Mouse (Mus musculus) stomach, embryonic 15.5 days (tissue): ENCODE results near the gene Atf7ip2. TPM values are rescaled to one million over a fixed set of nuclear protein-coding genes. Genes with fewer than 3 reads are reported as not detected.
"Not testable (repeated sequence)": the region's sequence is repeated elsewhere in the genome, so short reads cannot be mapped to it uniquely, and the experiment has no call there.

Source experiments
- ATAC-seq: fragments of 200-750 bp; cut with Nextera tagmentation; 2 replicates; pipeline ENCODE4 v1.8.0; 2017; ENCODE audit warnings: low read depth, moderate number of reproducible peaks, moderate TSS enrichment; ENCODE audit not compliant: insufficient read depth, low FRiP score
- H3K27ac ChIP-seq: fragments of 300-500 bp; sonication (generic); 2 replicates; pipeline ENCODE4 v1.5.1; 2015; ENCODE audit warnings: mild to moderate bottlenecking, inconsistent platforms
- H3K27me3 ChIP-seq: fragments of 300-500 bp; sonication (generic); replicated peaks from 2 replicates; pipeline ENCODE4 v1.6.1; 2015; ENCODE audit warnings: inconsistent platforms
- H3K36me3 ChIP-seq: fragments of 300-500 bp; sonication (generic); 2 replicates; pipeline ENCODE4 v1.6.1; 2015; ENCODE audit warnings: inconsistent platforms
- H3K4me1 ChIP-seq: fragments of 300-500 bp; sonication (generic); 2 replicates; pipeline ENCODE4 v1.6.1; 2015; ENCODE audit warnings: inconsistent platforms
- H3K4me2 ChIP-seq: fragments of 300-500 bp; sonication (generic); 2 replicates; pipeline ENCODE4 v1.6.1; 2015; ENCODE audit warnings: mild to moderate bottlenecking, inconsistent platforms
- H3K4me3 ChIP-seq: fragments of 300-500 bp; sonication (generic); replicated peaks from 2 replicates; pipeline ENCODE4 v1.5.1; 2015; ENCODE audit warnings: inconsistent platforms
- H3K9ac ChIP-seq: fragments of 300-500 bp; sonication (generic); 2 replicates; pipeline ENCODE4 v1.6.1; 2015; ENCODE audit warnings: inconsistent platforms
- H3K9me3 ChIP-seq: fragments of 300-500 bp; sonication (generic); 2 replicates; pipeline ENCODE4 v1.6.1; 2016; ENCODE audit warnings: inconsistent platforms
- WGBS: fragments of 180-500 bp; shearing (Covaris S2); methylation state at CpG from one replicate; pipeline ENCODE4 v1.1.7; 2015; 5-methylcytosine and 5-hydroxymethylcytosine counted together
- polyA plus RNA-seq: library from polyadenylated mRNA; unstranded; fragments of >200 nt; fragmentation: Nextera tagmentation; extraction: Ambion mirVana; gene quantifications from 2 replicates; pipeline ENCODE4 v1.2.1, GENCODE M21; 2015

The Atf7ip2 gene
- polyA plus RNA-seq = 0.48 and 0.95 TPM in 2 replicates

DNA sequence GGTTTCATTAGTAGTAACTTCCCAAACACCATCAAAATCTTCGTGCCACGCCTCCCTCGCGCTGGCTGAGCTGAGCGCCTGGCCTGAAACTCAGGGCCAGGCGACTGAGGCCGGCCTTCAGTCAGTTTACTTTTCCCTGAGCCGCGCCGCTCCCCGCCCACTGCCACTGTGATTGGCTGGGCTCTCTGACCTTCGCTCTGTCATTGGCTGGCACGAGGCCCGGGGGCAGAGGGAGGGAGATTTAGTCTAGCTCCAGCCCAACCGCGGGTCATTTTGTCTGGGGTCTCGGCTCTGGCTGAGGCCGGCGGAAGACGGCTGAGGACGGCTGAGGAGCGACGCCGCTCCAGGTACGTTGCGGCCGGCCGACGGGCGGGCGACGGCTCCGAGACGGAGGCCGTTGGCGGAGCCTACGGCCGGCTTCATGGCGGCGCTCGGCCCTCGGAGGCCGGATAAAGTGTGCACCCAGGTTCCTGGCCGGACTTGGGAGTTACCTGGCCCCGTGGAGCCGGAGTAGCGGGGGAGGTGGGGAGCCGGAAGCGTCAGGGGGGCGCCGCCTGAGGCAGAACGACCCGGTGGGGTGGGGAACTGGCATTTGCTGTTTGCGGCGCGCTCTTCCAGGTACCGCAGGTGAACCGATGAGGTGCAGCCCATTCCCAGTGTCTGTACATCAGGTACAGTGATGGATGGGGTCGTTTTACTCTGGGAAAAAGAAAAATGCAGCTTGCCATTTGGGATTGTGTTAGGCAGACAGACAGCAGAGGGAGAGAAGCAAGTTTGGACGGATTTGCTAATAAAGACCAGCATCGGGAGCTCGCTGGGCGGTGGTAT, at the start of gene Atf7ip2:
TSS of gene Atf7ip2 (plus strand) at position 34 of the 828 bp plus-strand sequence.
- peak; percentile 99 for ATAC-seq
- Histone ChIP-seq H3K36me3 (no peaks in the 10 kb centered on the region), H3K4me1 (peaks cover 7% of the 10 kb centered on the region), H3K4me2 (peak within 1 kb of the TSS; percentile 100), H3K27ac (no peak within 1 kb of the TSS), H3K4me3 (peak within 1 kb of the TSS; percentile 55), H3K9ac (peak within 1 kb of the TSS; percentile 49; the same call in 1 of the 2 replicates), H3K9me3 (no peaks in the 10 kb centered on the region), H3K27me3 (no peaks in the 10 kb centered on the region)
- under 1% methylated on average over 63 of the region's 63 CpGs for WGBS

DNA sequence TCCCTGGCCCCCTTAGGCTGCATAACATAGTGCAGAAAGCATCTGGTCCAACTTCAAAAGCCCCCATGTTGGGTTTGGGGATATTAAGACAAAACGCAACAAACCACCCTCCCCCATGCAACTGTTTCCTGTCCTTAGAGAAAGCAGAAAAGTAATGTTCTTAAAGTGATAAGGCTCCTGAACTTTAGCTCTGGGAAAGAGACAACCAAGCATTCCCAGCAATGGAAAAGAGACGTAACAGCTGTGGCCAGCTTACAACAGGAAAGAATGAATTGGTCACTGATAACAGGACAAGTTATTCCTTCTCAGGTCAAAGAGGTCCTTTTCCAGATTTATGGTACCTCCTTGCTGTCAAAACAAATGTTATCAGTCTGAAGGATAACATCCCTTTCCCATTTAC, 49.3 kb upstream of the Atf7ip2 start:
- Histone ChIP-seq H3K4me3 (no peak overlapping the region), H3K4me1 (no peaks in the 10 kb centered on the region), H3K27ac (no peak overlapping the region), H3K4me2 (no peak overlapping the region), H3K9ac (no peak overlapping the region), H3K36me3 (no peaks in the 10 kb centered on the region), H3K27me3 (no peaks in the 10 kb centered on the region), H3K9me3 (no peaks in the 10 kb centered on the region)
- ATAC-seq = no peak
- WGBS = 33% methylated on average over 2 of the region's 2 CpGs

DNA sequence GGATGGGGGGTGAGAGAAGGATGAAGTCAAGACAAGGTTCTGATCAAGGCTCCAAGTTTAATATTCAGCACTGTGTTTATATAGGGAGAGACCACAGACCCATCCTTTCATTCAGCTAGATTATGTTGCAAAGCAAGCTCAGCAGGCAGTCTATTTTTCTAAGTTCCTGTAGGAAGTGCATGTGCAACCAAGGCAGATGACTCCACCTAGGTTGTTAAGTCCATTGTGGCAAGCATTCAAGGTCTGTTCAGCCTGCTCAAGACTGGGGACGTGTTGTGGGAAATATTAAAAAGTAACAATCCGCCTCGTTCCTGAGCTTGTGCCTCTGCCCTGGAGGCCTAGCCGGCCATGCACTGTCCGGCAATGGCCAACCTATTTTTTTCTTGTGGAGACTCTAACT, 45.1 kb upstream of the Atf7ip2 start:
- Histone ChIP-seq H3K4me1 (no peaks in the 10 kb centered on the region), H3K4me3 (no peak overlapping the region), H3K9me3 (no peaks in the 10 kb centered on the region), H3K4me2 (no peak overlapping the region), H3K27ac (no peak overlapping the region), H3K36me3 (no peaks in the 10 kb centered on the region), H3K9ac (no peak overlapping the region), H3K27me3 (no peaks in the 10 kb centered on the region)
- WGBS = 96% methylated on average over 5 of the region's 5 CpGs
- no peak for ATAC-seq

DNA sequence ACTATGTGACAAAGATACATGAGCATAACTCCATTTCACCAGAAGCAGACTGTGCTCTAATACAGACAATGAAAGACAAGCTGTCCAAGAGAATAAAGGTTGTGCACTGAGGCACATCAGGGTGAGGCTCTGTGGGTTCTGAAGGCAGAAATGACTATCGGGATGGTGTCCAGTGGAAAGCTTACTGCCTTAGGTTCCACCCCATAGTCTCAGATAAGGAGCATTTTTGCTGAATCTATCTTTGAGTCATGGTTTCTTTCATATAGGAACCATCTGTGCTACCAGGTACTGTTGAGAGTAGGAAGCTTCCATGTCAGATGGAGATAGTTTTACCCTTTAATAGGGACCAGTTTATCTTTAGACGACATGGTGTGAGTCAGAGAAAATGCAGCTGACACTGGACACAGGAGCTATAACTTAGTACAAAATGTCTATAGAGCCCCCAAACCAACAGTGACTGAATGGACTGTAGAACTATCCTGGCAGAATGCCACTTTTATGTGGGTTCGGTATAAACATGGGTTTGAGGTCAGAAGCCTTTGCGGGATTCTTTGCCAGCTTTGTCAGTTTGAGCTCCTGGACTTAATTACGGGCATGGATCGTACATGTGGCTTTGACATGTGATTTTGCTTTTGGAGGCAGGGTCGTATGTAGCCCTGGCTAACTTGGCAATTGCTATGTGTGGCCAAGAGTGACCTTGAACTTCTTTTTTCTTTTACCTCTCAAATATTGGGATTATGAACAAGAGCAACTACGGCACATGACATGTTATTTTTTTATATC, 23.2 kb upstream of the Atf7ip2 start:
- Histone ChIP-seq H3K4me2 (no peak overlapping the region), H3K36me3 (no peaks in the 10 kb centered on the region), H3K27me3 (no peaks in the 10 kb centered on the region), H3K9ac (no peak overlapping the region), H3K27ac (no peak overlapping the region), H3K4me3 (no peak overlapping the region), H3K9me3 (no peaks in the 10 kb centered on the region), H3K4me1 (no peaks in the 10 kb centered on the region)
- ATAC-seq = no peak
- whole genome bisulfite sequencing = 78% methylated on average over 8 of the region's 8 CpGs

DNA sequence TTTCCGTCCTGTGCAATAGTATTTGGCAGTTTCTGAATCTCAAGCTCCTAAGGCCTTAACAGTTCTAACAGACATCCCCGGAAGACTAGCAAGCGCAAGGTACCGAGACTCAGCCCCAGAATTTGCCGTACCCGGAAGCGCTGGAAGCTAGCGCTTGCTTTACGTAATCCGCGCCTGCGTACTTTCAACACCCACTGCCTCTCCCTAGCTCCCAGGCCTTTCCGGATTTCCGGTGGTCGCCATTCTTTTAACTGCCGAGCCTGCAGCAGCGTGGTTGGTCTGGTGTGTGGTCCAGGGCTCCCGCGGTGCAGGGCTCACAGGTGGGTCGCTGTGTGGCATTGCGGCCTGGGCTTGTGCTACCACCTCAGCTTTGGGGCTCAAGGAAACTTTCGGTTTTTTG, 22.5 kb upstream of the Atf7ip2 start, which contains the start of gene Rpl39l:
TSS of gene Rpl39l (plus strand) at position 222 of the 400 bp plus-strand sequence.
- Histone ChIP-seq H3K4me3 (no peak within 1 kb of the TSS), H3K27me3 (no peaks in the 10 kb centered on the region), H3K27ac (no peak within 1 kb of the TSS), H3K4me1 (no peaks in the 10 kb centered on the region), H3K9ac (no peak within 1 kb of the TSS), H3K36me3 (no peaks in the 10 kb centered on the region), H3K9me3 (no peaks in the 10 kb centered on the region), H3K4me2 (no peak within 1 kb of the TSS)
- no peak for ATAC-seq
- 82% methylated on average over 22 of the region's 22 CpGs for WGBS

DNA sequence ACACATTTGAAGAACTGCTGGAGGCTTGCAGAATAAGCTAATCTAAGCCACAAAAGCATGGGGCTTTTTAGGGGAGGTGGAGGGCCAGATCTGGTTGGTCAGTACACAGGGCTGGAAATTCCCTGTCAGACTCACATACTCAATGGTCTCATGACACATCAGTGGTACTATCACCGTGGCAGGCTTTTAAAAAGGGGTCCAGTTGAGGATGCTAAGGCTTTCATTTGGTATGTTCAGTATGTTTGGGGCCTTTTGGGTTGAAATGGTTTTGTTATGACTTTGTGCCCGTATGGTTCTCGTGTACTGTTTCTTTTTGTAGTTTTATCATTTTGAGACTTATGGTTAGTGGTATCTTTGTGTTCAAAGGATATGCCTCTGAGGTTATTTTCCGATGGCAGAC, 21.2 kb upstream of the Atf7ip2 start:
- no peaks in the 10 kb centered on the region for H3K36me3 ChIP-seq
- no peak overlapping the region for H3K4me2 ChIP-seq
- no peak for ATAC-seq
- no peaks in the 10 kb centered on the region for H3K4me1 ChIP-seq
- H3K27me3 ChIP-seq = no peaks in the 10 kb centered on the region
- no peak overlapping the region for H3K4me3 ChIP-seq
- no peaks in the 10 kb centered on the region for H3K9me3 ChIP-seq
- H3K27ac ChIP-seq = no peak overlapping the region
- H3K9ac ChIP-seq = no peak overlapping the region
- 88% methylated on average over 4 of the region's 4 CpGs for WGBS

DNA sequence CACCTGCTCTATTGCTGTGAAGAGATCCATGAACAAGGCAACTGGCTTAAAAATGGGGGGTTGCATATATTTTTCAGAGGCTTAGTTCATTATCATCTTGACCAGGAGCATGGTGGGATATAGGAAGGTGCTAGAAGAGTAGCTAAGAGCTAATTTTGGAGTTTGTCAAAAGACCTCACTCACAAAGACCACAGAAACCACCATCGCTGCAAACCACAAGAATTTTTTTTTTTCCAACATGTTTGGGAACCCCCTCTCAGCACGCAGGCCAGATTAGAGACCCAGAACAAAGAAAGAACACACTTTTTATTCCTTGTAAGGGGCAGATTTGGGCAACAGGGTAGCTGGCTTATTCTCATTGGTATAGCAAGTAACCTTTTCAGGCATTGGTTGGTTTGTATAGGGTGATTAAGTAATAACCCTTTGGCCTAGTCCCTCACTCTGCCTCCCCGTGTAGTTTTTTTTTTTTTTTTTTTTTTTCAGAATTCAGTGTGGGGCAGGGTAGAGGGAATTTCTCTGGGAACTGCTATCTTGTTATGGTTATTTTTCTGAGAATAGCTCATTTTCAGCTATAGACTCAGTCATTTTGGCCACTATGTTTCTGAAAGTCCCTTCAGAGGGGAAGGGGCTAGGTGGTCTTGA, 20.2 kb upstream of the Atf7ip2 start:
- WGBS = 81% methylated on average over 3 of the region's 3 CpGs
- no peaks in the 10 kb centered on the region for H3K27me3 ChIP-seq
- H3K27ac ChIP-seq = no peak overlapping the region
- no peaks in the 10 kb centered on the region for H3K9me3 ChIP-seq
- no peaks in the 10 kb centered on the region for H3K4me1 ChIP-seq
- H3K9ac ChIP-seq = no peak overlapping the region
- H3K36me3 ChIP-seq = no peaks in the 10 kb centered on the region
- H3K4me2 ChIP-seq = no peak overlapping the region
- H3K4me3 ChIP-seq = no peak overlapping the region
- no peak for ATAC-seq

DNA sequence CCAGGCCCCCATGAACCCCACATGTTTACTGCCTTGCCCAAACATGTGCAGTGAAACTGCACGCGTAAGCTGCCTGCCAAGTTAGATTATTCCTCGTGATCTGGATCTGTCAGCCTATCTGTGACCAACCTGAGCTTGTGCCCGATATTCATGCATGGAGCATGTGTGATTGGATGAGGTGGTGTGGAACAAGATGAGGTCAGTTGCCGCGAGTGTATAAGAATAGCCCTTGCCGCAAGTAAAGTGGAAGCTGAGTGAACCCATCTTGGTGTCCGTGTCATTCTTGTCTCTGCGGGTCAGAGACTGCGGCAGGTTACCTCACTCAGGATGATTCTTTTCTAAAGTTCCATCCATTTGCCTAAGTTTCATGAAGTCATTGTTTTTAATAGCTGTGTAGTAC, 5.1 kb upstream of the Atf7ip2 start:
- H3K4me3 ChIP-seq, ATAC-seq, H3K36me3 ChIP-seq, H3K4me2 ChIP-seq, H3K9me3 ChIP-seq, H3K27ac ChIP-seq, H3K4me1 ChIP-seq, H3K9ac ChIP-seq, H3K27me3 ChIP-seq: not testable (repeated sequence)
- 94% methylated on average over 10 of the region's 10 CpGs for WGBS

DNA sequence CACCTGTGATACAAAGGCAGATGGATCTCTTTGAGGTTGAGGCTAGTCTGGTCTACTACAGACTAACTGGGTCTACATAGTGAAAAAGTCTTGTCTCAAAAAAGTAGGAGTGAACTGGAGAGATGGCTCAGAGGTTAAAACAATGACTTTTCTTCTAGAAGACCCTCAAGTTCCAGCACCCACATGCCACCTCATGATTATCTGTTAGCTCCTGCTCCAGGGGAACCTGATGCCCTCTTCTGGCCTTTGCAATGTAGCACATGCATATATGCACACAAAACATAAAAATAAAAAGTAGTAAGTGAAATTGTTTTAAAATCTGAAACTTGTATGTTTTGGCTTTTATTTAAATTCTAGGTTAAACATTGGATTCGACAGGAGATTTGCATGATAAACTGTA, 16.3 kb downstream of the Atf7ip2 start:
- Histone ChIP-seq H3K27me3 (no peaks in the 10 kb centered on the region), H3K9me3 (no peaks in the 10 kb centered on the region), H3K4me1 (no peaks in the 10 kb centered on the region), H3K36me3 (no peaks in the 10 kb centered on the region), H3K9ac (no peak overlapping the region), H3K27ac (no peak overlapping the region), H3K4me2 (no peak overlapping the region), H3K4me3 (no peak overlapping the region)
- ATAC-seq = no peak
- 82% methylated on average over 1 of the region's 1 CpGs for WGBS

DNA sequence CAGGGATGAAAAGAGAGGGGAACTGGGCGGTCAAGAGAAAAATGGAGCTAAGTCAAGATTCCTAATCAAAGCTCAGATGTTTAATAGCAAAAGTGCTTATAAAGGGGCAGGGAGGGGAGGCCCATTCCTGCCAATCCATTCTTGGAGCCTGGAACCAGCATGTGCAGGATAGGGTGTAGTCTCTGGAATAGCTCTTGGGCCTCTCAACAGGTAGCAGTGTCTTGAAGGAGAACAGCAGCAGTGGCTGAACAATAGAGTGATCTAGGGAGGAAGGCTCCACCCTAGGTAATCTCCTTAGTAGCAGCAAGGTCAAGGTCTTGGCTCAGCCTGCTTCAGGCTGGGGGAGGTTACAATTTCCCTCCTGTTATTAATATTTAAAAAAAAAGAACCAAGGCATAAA, 23.9 kb downstream of the Atf7ip2 start:
- not testable (repeated sequence) for H3K4me3 ChIP-seq, H3K27ac ChIP-seq, H3K27me3 ChIP-seq, ATAC-seq, H3K9me3 ChIP-seq, H3K4me2 ChIP-seq, H3K36me3 ChIP-seq, H3K4me1 ChIP-seq, H3K9ac ChIP-seq
- 97% methylated on average over 1 of the region's 1 CpGs for WGBS

DNA sequence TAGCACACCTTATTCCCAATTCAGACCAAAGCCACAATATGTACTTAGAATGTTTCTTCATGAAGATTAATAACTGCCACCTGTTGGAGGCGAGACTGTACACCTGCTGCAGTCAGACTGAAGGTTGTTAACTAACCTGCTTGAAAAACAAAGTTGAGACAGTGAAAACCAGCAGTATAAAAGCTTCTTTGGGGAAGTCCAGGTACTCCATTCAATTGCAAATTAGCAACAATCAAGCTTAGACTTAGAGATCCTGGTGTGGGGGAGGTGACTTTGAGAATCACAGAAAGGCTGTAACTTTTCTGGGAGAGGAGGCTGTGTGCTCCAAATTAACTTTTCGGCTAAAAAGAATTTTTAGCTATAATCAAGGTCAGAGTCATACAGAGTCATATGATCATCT, 24.5 kb downstream of the Atf7ip2 start:
- WGBS = 87% methylated on average over 2 of the region's 2 CpGs
- H3K9me3 ChIP-seq, ATAC-seq, H3K4me2 ChIP-seq, H3K27me3 ChIP-seq, H3K4me3 ChIP-seq, H3K9ac ChIP-seq, H3K36me3 ChIP-seq, H3K27ac ChIP-seq, H3K4me1 ChIP-seq: not testable (repeated sequence)

DNA sequence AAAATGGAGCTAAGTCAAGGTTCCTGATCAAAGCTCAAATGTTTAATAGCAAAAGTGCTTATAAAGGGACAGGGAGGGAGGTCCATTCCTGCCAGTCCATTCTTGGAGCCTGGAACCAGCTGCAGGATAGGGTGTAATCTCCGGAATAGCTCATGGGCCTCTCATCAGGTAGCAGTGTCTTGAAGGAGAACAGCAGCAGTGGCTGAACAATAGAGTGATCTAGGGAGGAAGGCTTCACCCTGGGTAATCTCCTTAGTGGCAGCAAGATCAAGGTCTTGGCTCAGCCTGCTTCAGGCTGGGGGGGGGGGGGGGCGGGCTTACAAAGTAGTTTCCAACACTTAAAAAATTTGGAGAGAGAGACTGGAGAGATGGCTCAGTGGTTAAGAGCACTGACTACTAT, 34.8 kb downstream of the Atf7ip2 start:
- no peak overlapping the region for H3K4me3 ChIP-seq
- ATAC-seq = no peak
- H3K9ac ChIP-seq = no peak overlapping the region
- no peaks in the 10 kb centered on the region for H3K4me1 ChIP-seq
- H3K4me2 ChIP-seq = no peak overlapping the region
- no peaks in the 10 kb centered on the region for H3K9me3 ChIP-seq
- 83% methylated on average over 1 of the region's 2 CpGs for WGBS
- no peak overlapping the region for H3K27ac ChIP-seq
- H3K36me3 ChIP-seq = no peaks in the 10 kb centered on the region
- no peaks in the 10 kb centered on the region for H3K27me3 ChIP-seq
